Mouse (Mus musculus): ENCODE results near the gene Timp4. TPM values are rescaled to one million over a fixed set of nuclear protein-coding genes. Genes with fewer than 3 reads are reported as not detected.

The Timp4 gene
- polyA plus RNA-seq (2014; fragmentation: Nextera tagmentation; extraction: Ambion mirVana), result 0.05 and 0.23 TPM in 2 replicates

- Histone ChIP-seq H3K4me3 (ENCODE audit: low read depth, low read length) (no peak within 1 kb of the TSS), H3K27me3 (ENCODE audit: control insufficient read depth, insufficient read depth, low read length) (peaks cover 2% of the 10 kb centered on the region; the same call in 1 of the 2 replicates), H3K27ac (ENCODE audit: low read depth, low read length) (no peak within 1 kb of the TSS), H3K36me3 (ENCODE audit: control insufficient read depth, insufficient read depth, low read length) (no peaks in the 10 kb centered on the region), H3K4me2 (ENCODE audit: low read depth, low read length, severe bottlenecking) (0 out of 2 replicates have a peak within 1 kb of the TSS, but pooled peaks have one; percentile 5), H3K9ac (ENCODE audit: low read length) (no peak within 1 kb of the TSS), H3K9me3 (ENCODE audit: control insufficient read depth, low read length) (no peaks in the 10 kb centered on the region), H3K4me1 (replicated peaks; ENCODE audit: control insufficient read depth, insufficient read depth, low read length) (peaks cover 4% of the 10 kb centered on the region; the same call in 1 of the 2 replicates)
- WGBS, result 19% methylated on average over 8 of the region's 10 CpGs
- ATAC-seq (replicated peaks; ENCODE audit: low FRiP score) (no peak), DNase-seq (ENCODE audit: low spot score) (no peak)
These were observed at the start of gene Timp4 for GRCm38 (mm10) chr6:115252099-115252873. Gene Timp4, minus strand, starts transcription at chr6:115252205.

GRCm38 (mm10) chr6:115293877-115294276 lies 41.9 kb upstream of the Timp4 start:
- Histone ChIP-seq H3K36me3 (ENCODE audit: control insufficient read depth, insufficient read depth, low read length) (no peaks in the 10 kb centered on the region), H3K9ac (ENCODE audit: low read length) (no peak overlapping the region), H3K27me3 (ENCODE audit: control insufficient read depth, insufficient read depth, low read length) (no peaks in the 10 kb centered on the region), H3K9me3 (ENCODE audit: control insufficient read depth, low read length) (no peaks in the 10 kb centered on the region), H3K4me1 (replicated peaks; ENCODE audit: control insufficient read depth, insufficient read depth, low read length) (no peaks in the 10 kb centered on the region), H3K4me3 (ENCODE audit: low read depth, low read length) (no peak overlapping the region), H3K4me2 (ENCODE audit: low read depth, low read length, severe bottlenecking) (no peak overlapping the region), H3K27ac (ENCODE audit: low read depth, low read length) (no peak overlapping the region)
- no peak for ATAC-seq (replicated peaks; ENCODE audit: low FRiP score)
- 83% methylated on average over 2 of the region's 2 CpGs for WGBS
- no peak for DNase-seq (ENCODE audit: low spot score)

- 71% methylated on average over 6 of the region's 6 CpGs for WGBS
- no peaks in the 10 kb centered on the region for H3K27me3 ChIP-seq (ENCODE audit: control insufficient read depth, insufficient read depth, low read length)
- ATAC-seq (replicated peaks; ENCODE audit: low FRiP score) (no peak), DNase-seq (ENCODE audit: low spot score) (no peak)
- H3K9me3 ChIP-seq (ENCODE audit: control insufficient read depth, low read length), result no peaks in the 10 kb centered on the region
- no peaks in the 10 kb centered on the region for H3K36me3 ChIP-seq (ENCODE audit: control insufficient read depth, insufficient read depth, low read length)
- no peak overlapping the region for H3K9ac ChIP-seq (ENCODE audit: low read length)
- no peak overlapping the region for H3K4me2 ChIP-seq (ENCODE audit: low read depth, low read length, severe bottlenecking)
- H3K4me3 ChIP-seq (ENCODE audit: low read depth, low read length), result no peak overlapping the region
- no peaks in the 10 kb centered on the region for H3K4me1 ChIP-seq (replicated peaks; ENCODE audit: control insufficient read depth, insufficient read depth, low read length)
- no peak overlapping the region for H3K27ac ChIP-seq (ENCODE audit: low read depth, low read length)
These were observed 40.6 kb upstream of the Timp4 start for GRCm38 (mm10) chr6:115292621-115293020.

GRCm38 (mm10) chr6:115291823-115292222 lies 39.8 kb upstream of the Timp4 start:
- H3K9me3 ChIP-seq (ENCODE audit: control insufficient read depth, low read length), result no peaks in the 10 kb centered on the region
- no peaks in the 10 kb centered on the region for H3K27me3 ChIP-seq (ENCODE audit: control insufficient read depth, insufficient read depth, low read length)
- H3K27ac ChIP-seq (ENCODE audit: low read depth, low read length), result no peak overlapping the region
- H3K4me3 ChIP-seq (ENCODE audit: low read depth, low read length), result no peak overlapping the region
- no peaks in the 10 kb centered on the region for H3K4me1 ChIP-seq (replicated peaks; ENCODE audit: control insufficient read depth, insufficient read depth, low read length)
- H3K4me2 ChIP-seq (ENCODE audit: low read depth, low read length, severe bottlenecking), result no peak overlapping the region
- no peaks in the 10 kb centered on the region for H3K36me3 ChIP-seq (ENCODE audit: control insufficient read depth, insufficient read depth, low read length)
- ATAC-seq (replicated peaks; ENCODE audit: low FRiP score) (no peak), DNase-seq (ENCODE audit: low spot score) (no peak)
- H3K9ac ChIP-seq (ENCODE audit: low read length), result no peak overlapping the region
- 88% methylated on average over 6 of the region's 6 CpGs for WGBS

- H3K4me2 ChIP-seq (ENCODE audit: low read depth, low read length, severe bottlenecking), result no peak overlapping the region
- H3K27me3 ChIP-seq (ENCODE audit: control insufficient read depth, insufficient read depth, low read length), result no peaks in the 10 kb centered on the region
- ATAC-seq (replicated peaks; ENCODE audit: low FRiP score) (no peak), DNase-seq (ENCODE audit: low spot score) (no peak)
- no peak overlapping the region for H3K9ac ChIP-seq (ENCODE audit: low read length)
- H3K4me3 ChIP-seq (ENCODE audit: low read depth, low read length), result no peak overlapping the region
- H3K27ac ChIP-seq (ENCODE audit: low read depth, low read length), result no peak overlapping the region
- H3K36me3 ChIP-seq (ENCODE audit: control insufficient read depth, insufficient read depth, low read length), result no peaks in the 10 kb centered on the region
- no peaks in the 10 kb centered on the region for H3K9me3 ChIP-seq (ENCODE audit: control insufficient read depth, low read length)
- WGBS, result 92% methylated on average over 2 of the region's 2 CpGs
- H3K4me1 ChIP-seq (replicated peaks; ENCODE audit: control insufficient read depth, insufficient read depth, low read length), result no peaks in the 10 kb centered on the region
These were observed 39.1 kb upstream of the Timp4 start for GRCm38 (mm10) chr6:115291068-115291467.

GRCm38 (mm10) chr6:115290561-115290960 lies 38.6 kb upstream of the Timp4 start:
- H3K4me1 ChIP-seq (replicated peaks; ENCODE audit: control insufficient read depth, insufficient read depth, low read length), result no peaks in the 10 kb centered on the region
- no peak overlapping the region for H3K9ac ChIP-seq (ENCODE audit: low read length)
- no peak overlapping the region for H3K27ac ChIP-seq (ENCODE audit: low read depth, low read length)
- DNase-seq (ENCODE audit: low spot score) (no peak), ATAC-seq (replicated peaks; ENCODE audit: low FRiP score) (no peak)
- no peaks in the 10 kb centered on the region for H3K36me3 ChIP-seq (ENCODE audit: control insufficient read depth, insufficient read depth, low read length)
- no peaks in the 10 kb centered on the region for H3K27me3 ChIP-seq (ENCODE audit: control insufficient read depth, insufficient read depth, low read length)
- no peak overlapping the region for H3K4me2 ChIP-seq (ENCODE audit: low read depth, low read length, severe bottlenecking)
- WGBS, result 81% methylated on average over 5 of the region's 5 CpGs
- no peak overlapping the region for H3K4me3 ChIP-seq (ENCODE audit: low read depth, low read length)
- no peaks in the 10 kb centered on the region for H3K9me3 ChIP-seq (ENCODE audit: control insufficient read depth, low read length)

GRCm38 (mm10) chr6:115288223-115288622 lies 36.2 kb upstream of the Timp4 start:
- Histone ChIP-seq H3K4me1 (replicated peaks; ENCODE audit: control insufficient read depth, insufficient read depth, low read length) (no peaks in the 10 kb centered on the region), H3K27ac (ENCODE audit: low read depth, low read length) (no peak overlapping the region), H3K27me3 (ENCODE audit: control insufficient read depth, insufficient read depth, low read length) (no peaks in the 10 kb centered on the region), H3K4me2 (ENCODE audit: low read depth, low read length, severe bottlenecking) (no peak overlapping the region), H3K4me3 (ENCODE audit: low read depth, low read length) (no peak overlapping the region), H3K9me3 (ENCODE audit: control insufficient read depth, low read length) (no peaks in the 10 kb centered on the region), H3K36me3 (ENCODE audit: control insufficient read depth, insufficient read depth, low read length) (no peaks in the 10 kb centered on the region), H3K9ac (ENCODE audit: low read length) (no peak overlapping the region)
- no peak for ATAC-seq (replicated peaks; ENCODE audit: low FRiP score)
- no peak for DNase-seq (ENCODE audit: low spot score)
- 90% methylated on average over 3 of the region's 3 CpGs for WGBS

GRCm38 (mm10) chr6:115286441-115286840 lies 34.4 kb upstream of the Timp4 start:
- WGBS, result 88% methylated on average over 6 of the region's 6 CpGs
- DNase-seq (ENCODE audit: low spot score) (no peak), ATAC-seq (replicated peaks; ENCODE audit: low FRiP score) (no peak)
- no peaks in the 10 kb centered on the region for H3K36me3 ChIP-seq (ENCODE audit: control insufficient read depth, insufficient read depth, low read length)
- no peaks in the 10 kb centered on the region for H3K4me1 ChIP-seq (replicated peaks; ENCODE audit: control insufficient read depth, insufficient read depth, low read length)
- no peak overlapping the region for H3K27ac ChIP-seq (ENCODE audit: low read depth, low read length)
- H3K9ac ChIP-seq (ENCODE audit: low read length), result no peak overlapping the region
- H3K4me3 ChIP-seq (ENCODE audit: low read depth, low read length), result no peak overlapping the region
- no peaks in the 10 kb centered on the region for H3K27me3 ChIP-seq (ENCODE audit: control insufficient read depth, insufficient read depth, low read length)
- H3K9me3 ChIP-seq (ENCODE audit: control insufficient read depth, low read length), result no peaks in the 10 kb centered on the region
- no peak overlapping the region for H3K4me2 ChIP-seq (ENCODE audit: low read depth, low read length, severe bottlenecking)

GRCm38 (mm10) chr6:115284153-115284552 lies 32.1 kb upstream of the Timp4 start:
- Histone ChIP-seq H3K36me3 (ENCODE audit: control insufficient read depth, insufficient read depth, low read length) (no peaks in the 10 kb centered on the region), H3K4me3 (ENCODE audit: low read depth, low read length) (no peak overlapping the region), H3K4me1 (replicated peaks; ENCODE audit: control insufficient read depth, insufficient read depth, low read length) (no peaks in the 10 kb centered on the region), H3K9me3 (ENCODE audit: control insufficient read depth, low read length) (no peaks in the 10 kb centered on the region), H3K27me3 (ENCODE audit: control insufficient read depth, insufficient read depth, low read length) (no peaks in the 10 kb centered on the region), H3K9ac (ENCODE audit: low read length) (no peak overlapping the region), H3K27ac (ENCODE audit: low read depth, low read length) (no peak overlapping the region), H3K4me2 (ENCODE audit: low read depth, low read length, severe bottlenecking) (no peak overlapping the region)
- ATAC-seq (replicated peaks; ENCODE audit: low FRiP score) (no peak), DNase-seq (ENCODE audit: low spot score) (no peak)
- 84% methylated on average over 2 of the region's 2 CpGs for WGBS
